Mouse (Mus musculus) liver, embryonic 14.5 days (tissue): ENCODE data around the gene Ccdc71l. TPM values are rescaled to one million over a fixed set of nuclear protein-coding genes. Genes with fewer than 3 reads are reported as not detected.

Source experiments
- ATAC-seq: fragments of 200-750 bp; cut with Nextera tagmentation; 2 replicates; pipeline ENCODE4 v1.8.0; 2017; ENCODE audit warnings: moderate number of reproducible peaks, mild to moderate bottlenecking, moderate library complexity; ENCODE audit not compliant: insufficient read depth
- DNase-seq, 3 experiments: peaks; one replicate each; pipeline ENCODE4 v3.0.0-alpha.2; 2012 to 2013; ENCODE audit warnings: low read depth in 3 of 3, low spot score in 3 of 3
- H3K27ac ChIP-seq: fragments of 300-500 bp; sonication (generic); 2 replicates; pipeline ENCODE4 v1.5.1; 2014; ENCODE audit warnings: moderate library complexity, mild to moderate bottlenecking, control low read depth, inconsistent platforms
- H3K27me3 ChIP-seq: fragments of 300-500 bp; sonication (generic); 2 replicates; pipeline ENCODE4 v1.6.1; 2014; ENCODE audit warnings: mild to moderate bottlenecking, low read length, moderate library complexity; ENCODE audit not compliant: control insufficient read depth, insufficient read depth
- H3K36me3 ChIP-seq: fragments of 300-500 bp; sonication (generic); replicated peaks from 2 replicates; pipeline ENCODE4 v1.6.1; 2014; ENCODE audit warnings: low read depth; ENCODE audit not compliant: control insufficient read depth, insufficient read depth
- H3K4me1 ChIP-seq, 2 experiments: fragments of 200-500 bp in 1 of 2; fragments of 300-500 bp in 1 of 2; sonication (generic) in 1 of 2; replicated peaks; 2 replicates each; pipeline ENCODE4 v1.6.1; 2012 to 2014; ENCODE audit warnings: antibody characterized with exemption in 1 of 2, inconsistent platforms in 1 of 2, low read length in 1 of 2; ENCODE audit not compliant: control insufficient read depth in 2 of 2, insufficient read depth in 2 of 2
- H3K4me2 ChIP-seq: fragments of 300-500 bp; sonication (generic); 2 replicates; pipeline ENCODE4 v1.6.1; 2014; ENCODE audit warnings: low read depth, mild to moderate bottlenecking, control low read depth, moderate library complexity
- H3K4me3 ChIP-seq, 2 experiments: fragments of 200-500 bp in 1 of 2; fragments of 300-500 bp in 1 of 2; sonication (generic) in 1 of 2; 2 replicates each; pipeline ENCODE4 v1.5.1; 2012 to 2014; ENCODE audit warnings: low read depth in 2 of 2, low read length in 2 of 2, mild to moderate bottlenecking in 2 of 2, control low read depth in 1 of 2, inconsistent platforms in 1 of 2, moderate library complexity in 1 of 2; ENCODE audit not compliant: insufficient read depth in 1 of 2
- H3K9ac ChIP-seq: fragments of 300-500 bp; sonication (generic); replicated peaks from 2 replicates; pipeline ENCODE4 v1.6.1; 2014; ENCODE audit warnings: mild to moderate bottlenecking, control low read depth, moderate library complexity
- H3K9me3 ChIP-seq: fragments of 300-500 bp; sonication (generic); 2 replicates; pipeline ENCODE4 v1.6.1; 2016; ENCODE audit warnings: low read length, mixed read lengths; ENCODE audit not compliant: control insufficient read depth
- CTCF ChIP-seq: IDR thresholded peaks from 2 replicates; pipeline ENCODE4 v1.5.1; 2016; ENCODE audit warnings: antibody characterized with exemption, low read depth, control low read depth
- EP300 ChIP-seq: IDR thresholded peaks from 2 replicates; pipeline ENCODE4 v1.6.1; 2016; ENCODE audit warnings: antibody characterized with exemption, low read depth
- WGBS: fragments of 180-500 bp; shearing (Covaris S2); extraction: QIAGEN DNeasy Blood & Tissue Kit; methylation state at CpG from one replicate; pipeline ENCODE4 v1.1.7; 2014; ENCODE audit not compliant: insufficient replicate concordance; 5-methylcytosine and 5-hydroxymethylcytosine counted together
- polyA plus RNA-seq, 2 experiments: library from polyadenylated mRNA; depleted of rRNA in 1 of 2; stranded (reverse) in 1 of 2; unstranded in 1 of 2; fragments of >200 nt; fragmentation: Nextera tagmentation in 1 of 2; extraction: Ambion mirVana in 1 of 2; gene quantifications; 2 replicates each; pipeline versions ENCODE4 v1.2.1 to v1.2.3; 2012 to 2014

Ccdc71l gene
- polyA plus RNA-seq, 2 experiments: 6.6 to 11.4 TPM

GRCm38 (mm10) chr12:32419537-32419936 is 41.0 kb downstream of the Ccdc71l start:
- 21% methylated on average over 1 of the region's 1 CpGs for WGBS
- H3K9me3 ChIP-seq: no peaks in the 10 kb centered on the region
- H3K9ac ChIP-seq: no peak overlapping the region
- ATAC-seq (no peak), DNase-seq (no peak)
- no peak overlapping the region for H3K27ac ChIP-seq
- H3K27me3 ChIP-seq: no peaks in the 10 kb centered on the region
- no peaks in the 10 kb centered on the region for H3K4me1 ChIP-seq
- H3K4me2 ChIP-seq: no peak overlapping the region
- H3K36me3 ChIP-seq: no peaks in the 10 kb centered on the region
- TF ChIP-seq EP300 (no peak), CTCF (no peak)
- H3K4me3 ChIP-seq: no peak overlapping the region

GRCm38 (mm10) chr12:32427832-32428231 is 49.3 kb downstream of the Ccdc71l start:
- no peak for DNase-seq
- Histone ChIP-seq H3K27me3 (no peaks in the 10 kb centered on the region), H3K4me3 (no peak overlapping the region), H3K9me3 (no peaks in the 10 kb centered on the region), H3K4me2 (no peak overlapping the region), H3K9ac (no peak overlapping the region), H3K4me1 (no peaks in the 10 kb centered on the region), H3K36me3 (no peaks in the 10 kb centered on the region), H3K27ac (no peak overlapping the region)
- ATAC-seq: no peak
- TF ChIP-seq CTCF (no peak), EP300 (no peak)

- Histone ChIP-seq H3K27me3 (no peaks in the 10 kb centered on the region), H3K4me1 (no peaks in the 10 kb centered on the region), H3K27ac (no peak overlapping the region), H3K9ac (no peak overlapping the region), H3K4me3 (no peak overlapping the region), H3K36me3 (no peaks in the 10 kb centered on the region), H3K4me2 (no peak overlapping the region), H3K9me3 (no peaks in the 10 kb centered on the region)
- DNase-seq (no peak), ATAC-seq (no peak)
- TF ChIP-seq EP300: no peak
- no peak for TF ChIP-seq CTCF
- WGBS: 19% methylated on average over 1 of the region's 1 CpGs
Observed at GRCm38 (mm10) chr12:32431004-32431403, 52.5 kb downstream of the Ccdc71l start.

Other genes starting within 250 kb of the Ccdc71l start
- 1.9 and 2.4 TPM in 2 replicates for gene Pik3cg, start 170.0 kb upstream of the Ccdc71l start, polyA plus RNA-seq (2012; rRNA removed)
- gene Pik3cg, start 170.0 kb upstream of the Ccdc71l start, polyA plus RNA-seq (2014; fragmentation: Nextera tagmentation; extraction: Ambion mirVana): 3.5 and 5.1 TPM in 2 replicates